Mouse (Mus musculus) bone marrow, adult 2 months (tissue): Measurements from ENCODE around the gene Olfr70.

Experiments
- CTCF ChIP-seq: fragments of 200-500 bp; IDR thresholded peaks from 2 replicates; pipeline ENCODE4 v1.5.1; 2011; ENCODE audit warnings: low read length, control low read depth; ENCODE audit not compliant: control insufficient read depth, insufficient read depth
- POLR2A ChIP-seq: fragments of 200-500 bp; IDR thresholded peaks from 2 replicates; pipeline ENCODE4 v1.6.1; 2011; ENCODE audit warnings: low read depth, mild to moderate bottlenecking, control low read depth, low read length, borderline replicate concordance; ENCODE audit not compliant: control insufficient read depth

DNA sequence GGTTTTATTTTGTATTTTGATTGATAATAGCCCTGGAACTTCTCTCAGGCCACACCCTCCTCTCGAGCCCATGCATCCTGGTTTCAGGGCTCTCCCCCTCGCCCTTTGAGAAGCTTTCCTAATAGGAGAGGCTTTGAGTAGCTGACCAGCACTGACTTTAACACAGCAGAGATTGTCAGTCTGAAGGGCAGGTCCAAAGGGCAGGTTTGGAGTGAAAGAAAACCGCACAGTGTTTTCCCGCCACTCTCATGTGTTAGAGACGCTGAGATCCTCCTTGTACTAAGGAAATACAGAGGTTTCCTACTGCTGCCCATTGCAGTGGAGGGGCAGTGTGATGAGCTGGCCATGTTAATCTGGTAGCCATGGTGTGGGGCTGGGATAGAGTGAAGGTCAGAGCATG lies 25.6 kb downstream of the Olfr70 start:
- no peak for TF ChIP-seq POLR2A
- no peak for TF ChIP-seq CTCF
